Mouse (Mus musculus): ENCODE measurements around the gene Trappc12. TPM values are rescaled to one million over a fixed set of nuclear protein-coding genes. Genes with fewer than 3 reads are reported as not detected.

Gene Trappc12
- polyA plus RNA-seq, 1 experiment from 2014 or later: 29.5 TPM

GRCm38 (mm10) chr12:28704381-28704780, 45.9 kb downstream of the Trappc12 start:
- no peak overlapping the region for H3K4me3 ChIP-seq
- 42% methylated on average over 12 of the region's 12 CpGs for WGBS
- no peak overlapping the region for H3K27ac ChIP-seq (replicated peaks)
- H3K4me1 ChIP-seq: peaks cover 15% of the 10 kb centered on the region
- no peaks in the 10 kb centered on the region for H3K9me3 ChIP-seq
- no peak overlapping the region for H3K9ac ChIP-seq
- ATAC-seq (ENCODE audit: extremely low read depth, insufficient number of reproducible peaks, low FRiP score, low TSS enrichment): no peak
- H3K36me3 ChIP-seq: peaks cover 25% of the 10 kb centered on the region
- H3K4me2 ChIP-seq: no peak overlapping the region
- H3K27me3 ChIP-seq (replicated peaks): no peaks in the 10 kb centered on the region

DNA sequence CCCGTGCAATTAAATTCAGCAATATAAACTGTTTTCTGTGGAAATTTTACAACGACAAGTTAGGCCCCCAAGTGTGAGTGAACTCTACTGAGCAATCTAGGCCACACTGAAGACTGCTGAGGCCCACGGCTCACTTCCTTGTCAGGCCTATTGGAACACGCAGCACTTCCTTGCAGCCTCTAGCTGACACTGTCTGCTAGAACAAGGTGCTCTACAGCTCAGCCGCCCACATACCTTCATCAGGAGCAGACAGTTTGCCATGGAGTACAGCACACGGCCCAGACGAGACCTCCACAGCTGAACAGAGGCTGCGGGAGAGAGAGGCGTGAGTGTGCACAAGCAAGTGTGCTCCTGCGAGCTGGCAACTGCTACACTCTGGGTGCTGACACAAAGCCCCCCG, 49.0 kb downstream of the Trappc12 start:
- Histone ChIP-seq H3K4me3 (no peak overlapping the region), H3K27me3 (replicated peaks) (0 out of 2 replicates have a peak, but pooled peaks cover 2% of the 10 kb centered on the region), H3K4me1 (peaks cover 15% of the 10 kb centered on the region), H3K36me3 (peaks cover 24% of the 10 kb centered on the region), H3K9ac (no peak overlapping the region), H3K4me2 (no peak overlapping the region), H3K27ac (replicated peaks) (no peak overlapping the region), H3K9me3 (no peaks in the 10 kb centered on the region)
- no peak for ATAC-seq (ENCODE audit: extremely low read depth, insufficient number of reproducible peaks, low FRiP score, low TSS enrichment)
- WGBS: 84% methylated on average over 11 of the region's 11 CpGs

GRCm38 (mm10) chr12:28700561-28701025, 49.7 kb downstream of the Trappc12 start:
- 38% methylated on average over 19 of the region's 19 CpGs for WGBS
- Histone ChIP-seq H3K27me3 (replicated peaks) (0 out of 2 replicates have a peak, but pooled peaks cover 2% of the 10 kb centered on the region), H3K4me3 (no peak overlapping the region), H3K27ac (replicated peaks) (peak overlapping the region; percentile 77), H3K9me3 (no peaks in the 10 kb centered on the region), H3K4me2 (peak overlapping the region; percentile 24; the same call in 1 of the 2 replicates), H3K4me1 (peaks cover 15% of the 10 kb centered on the region), H3K36me3 (peaks cover 29% of the 10 kb centered on the region), H3K9ac (peak overlapping the region; percentile 26; the same call in 1 of the 2 replicates)
- peak; percentile 49; the same call in 1 of the 2 replicates for ATAC-seq (ENCODE audit: extremely low read depth, insufficient number of reproducible peaks, low FRiP score, low TSS enrichment)

DNA sequence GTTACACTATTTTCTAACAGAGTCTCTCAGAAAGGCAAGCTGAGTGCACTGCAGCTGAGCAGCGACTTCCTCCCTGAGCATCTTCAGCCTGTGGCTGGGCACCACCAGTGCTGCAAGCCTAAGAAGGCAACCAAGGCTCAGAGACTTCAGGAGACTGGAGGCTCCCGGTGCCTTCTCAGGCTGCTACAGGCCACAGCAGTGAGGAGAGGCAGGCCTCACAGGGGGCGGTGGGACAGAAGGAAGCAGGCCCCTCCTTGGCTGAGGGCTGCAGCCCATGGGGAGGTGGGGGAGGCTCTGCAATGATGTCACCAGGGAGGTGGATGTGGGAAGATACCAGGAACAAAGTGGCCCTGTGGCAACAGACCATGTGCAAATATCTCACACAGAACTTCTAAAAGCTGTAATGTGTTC, 50.2 kb downstream of the Trappc12 start:
- Histone ChIP-seq H3K27ac (replicated peaks) (peak overlapping the region; percentile 77), H3K4me1 (peaks cover 17% of the 10 kb centered on the region), H3K9ac (peak overlapping the region; percentile 42), H3K27me3 (replicated peaks) (0 out of 2 replicates have a peak, but pooled peaks cover 2% of the 10 kb centered on the region), H3K36me3 (peaks cover 29% of the 10 kb centered on the region), H3K4me3 (no peak overlapping the region), H3K9me3 (no peaks in the 10 kb centered on the region), H3K4me2 (0 out of 2 replicates have a peak overlapping the region, but pooled peaks have one; percentile 24)
- ATAC-seq (ENCODE audit: extremely low read depth, insufficient number of reproducible peaks, low FRiP score, low TSS enrichment): no peak
- 26% methylated on average over 3 of the region's 3 CpGs for WGBS

GRCm38 (mm10) chr12:28699656-28700055, 50.6 kb downstream of the Trappc12 start:
- 0 out of 2 replicates have a peak, but pooled peaks cover 2% of the 10 kb centered on the region for H3K27me3 ChIP-seq (replicated peaks)
- no peaks in the 10 kb centered on the region for H3K9me3 ChIP-seq
- H3K9ac ChIP-seq: peak overlapping the region; percentile 42; the same call in 1 of the 2 replicates
- no peak overlapping the region for H3K4me3 ChIP-seq
- ATAC-seq (ENCODE audit: extremely low read depth, insufficient number of reproducible peaks, low FRiP score, low TSS enrichment): no peak
- peaks cover 29% of the 10 kb centered on the region for H3K36me3 ChIP-seq
- 13% methylated on average over 6 of the region's 6 CpGs for WGBS
- peak overlapping the region; percentile 77 for H3K27ac ChIP-seq (replicated peaks)
- H3K4me1 ChIP-seq: peaks cover 21% of the 10 kb centered on the region
- H3K4me2 ChIP-seq: no peak overlapping the region

GRCm38 (mm10) chr12:28699086-28699485, 51.2 kb downstream of the Trappc12 start:
- Histone ChIP-seq H3K9ac (no peak overlapping the region), H3K9me3 (no peaks in the 10 kb centered on the region), H3K27ac (replicated peaks) (no peak overlapping the region), H3K36me3 (peaks cover 29% of the 10 kb centered on the region), H3K4me2 (no peak overlapping the region), H3K4me3 (no peak overlapping the region), H3K27me3 (replicated peaks) (0 out of 2 replicates have a peak, but pooled peaks cover 2% of the 10 kb centered on the region), H3K4me1 (peaks cover 27% of the 10 kb centered on the region)
- no peak for ATAC-seq (ENCODE audit: extremely low read depth, insufficient number of reproducible peaks, low FRiP score, low TSS enrichment)
- WGBS: 67% methylated on average over 5 of the region's 5 CpGs

GRCm38 (mm10) chr12:28697821-28698595, 52.3 kb downstream of the Trappc12 start:
- 0 out of 2 replicates have a peak, but pooled peaks cover 2% of the 10 kb centered on the region for H3K27me3 ChIP-seq (replicated peaks)
- WGBS: 86% methylated on average over 14 of the region's 14 CpGs
- no peaks in the 10 kb centered on the region for H3K9me3 ChIP-seq
- no peak for ATAC-seq (ENCODE audit: extremely low read depth, insufficient number of reproducible peaks, low FRiP score, low TSS enrichment)
- no peak overlapping the region for H3K4me3 ChIP-seq
- H3K4me2 ChIP-seq: no peak overlapping the region
- H3K27ac ChIP-seq (replicated peaks): no peak overlapping the region
- peaks cover 32% of the 10 kb centered on the region for H3K4me1 ChIP-seq
- H3K36me3 ChIP-seq: peaks cover 26% of the 10 kb centered on the region
- H3K9ac ChIP-seq: no peak overlapping the region

DNA sequence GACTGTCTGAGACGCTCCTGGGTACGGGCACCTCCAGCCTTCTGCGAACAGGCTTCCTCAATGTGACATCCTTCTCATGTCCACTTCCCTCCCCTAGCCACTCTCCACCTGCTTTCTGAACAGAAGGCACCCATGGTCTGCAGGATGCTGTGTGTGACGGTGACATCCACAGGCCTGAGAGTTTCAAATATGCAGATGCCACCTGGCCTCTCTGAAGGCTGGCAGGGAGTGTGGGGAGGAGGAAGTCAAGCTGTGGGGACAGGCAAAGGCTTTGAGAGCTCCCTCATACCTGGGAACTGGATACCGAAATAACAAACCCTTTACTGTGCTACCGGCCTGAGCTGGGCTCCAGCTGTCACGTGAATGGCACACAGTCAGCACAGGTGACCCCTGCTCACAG, 55.5 kb downstream of the Trappc12 start:
- no peak overlapping the region for H3K4me3 ChIP-seq
- H3K4me1 ChIP-seq: peaks cover 18% of the 10 kb centered on the region
- H3K9me3 ChIP-seq: no peaks in the 10 kb centered on the region
- 67% methylated on average over 7 of the region's 7 CpGs for whole genome bisulfite sequencing
- 0 out of 2 replicates have a peak, but pooled peaks cover 2% of the 10 kb centered on the region for H3K27me3 ChIP-seq (replicated peaks)
- H3K9ac ChIP-seq: no peak overlapping the region
- H3K36me3 ChIP-seq: peaks cover 52% of the 10 kb centered on the region
- H3K27ac ChIP-seq (replicated peaks): 0 out of 2 replicates have a peak overlapping the region, but pooled peaks have one; percentile 3
- ATAC-seq (ENCODE audit: extremely low read depth, insufficient number of reproducible peaks, low FRiP score, low TSS enrichment): no peak
- H3K4me2 ChIP-seq: no peak overlapping the region

- no peak overlapping the region for H3K9ac ChIP-seq
- H3K27ac ChIP-seq (replicated peaks): no peak overlapping the region
- H3K4me2 ChIP-seq: no peak overlapping the region
- 56% methylated on average over 2 of the region's 2 CpGs for WGBS
- no peak for ATAC-seq (ENCODE audit: extremely low read depth, insufficient number of reproducible peaks, low FRiP score, low TSS enrichment)
- peaks cover 58% of the 10 kb centered on the region for H3K36me3 ChIP-seq
- no peak overlapping the region for H3K4me3 ChIP-seq
- peaks cover 17% of the 10 kb centered on the region for H3K4me1 ChIP-seq
- no peaks in the 10 kb centered on the region for H3K9me3 ChIP-seq
- 0 out of 2 replicates have a peak, but pooled peaks cover 2% of the 10 kb centered on the region for H3K27me3 ChIP-seq (replicated peaks)
Observed at GRCm38 (mm10) chr12:28694231-28694630, 56.0 kb downstream of the Trappc12 start.

DNA sequence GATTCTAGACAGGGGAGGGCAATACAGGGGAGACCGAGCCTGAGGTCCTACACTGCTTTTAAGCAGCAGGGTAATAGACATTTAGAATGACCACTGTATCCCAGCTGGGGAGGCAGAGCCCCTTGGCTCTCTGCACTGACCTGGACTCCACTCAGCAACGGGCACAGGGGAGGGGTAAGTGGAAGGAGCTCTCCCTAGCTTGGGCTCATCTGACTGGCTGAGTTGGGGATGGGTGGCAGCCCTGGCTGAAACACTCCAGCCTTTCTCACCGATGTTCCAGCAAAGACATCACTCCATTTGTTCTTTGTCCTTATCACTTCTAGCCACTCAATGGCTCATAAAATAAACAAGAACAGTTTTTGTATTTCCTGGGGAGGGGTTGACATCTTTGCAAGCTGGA, 56.5 kb downstream of the Trappc12 start:
- H3K4me1 ChIP-seq: peaks cover 17% of the 10 kb centered on the region
- H3K9me3 ChIP-seq: no peaks in the 10 kb centered on the region
- H3K9ac ChIP-seq: no peak overlapping the region
- no peak overlapping the region for H3K4me3 ChIP-seq
- WGBS: 52% methylated on average over 3 of the region's 3 CpGs
- peaks cover 62% of the 10 kb centered on the region for H3K36me3 ChIP-seq
- H3K4me2 ChIP-seq: no peak overlapping the region
- ATAC-seq (ENCODE audit: extremely low read depth, insufficient number of reproducible peaks, low FRiP score, low TSS enrichment): no peak
- no peak overlapping the region for H3K27ac ChIP-seq (replicated peaks)
- H3K27me3 ChIP-seq (replicated peaks): 0 out of 2 replicates have a peak, but pooled peaks cover 2% of the 10 kb centered on the region

DNA sequence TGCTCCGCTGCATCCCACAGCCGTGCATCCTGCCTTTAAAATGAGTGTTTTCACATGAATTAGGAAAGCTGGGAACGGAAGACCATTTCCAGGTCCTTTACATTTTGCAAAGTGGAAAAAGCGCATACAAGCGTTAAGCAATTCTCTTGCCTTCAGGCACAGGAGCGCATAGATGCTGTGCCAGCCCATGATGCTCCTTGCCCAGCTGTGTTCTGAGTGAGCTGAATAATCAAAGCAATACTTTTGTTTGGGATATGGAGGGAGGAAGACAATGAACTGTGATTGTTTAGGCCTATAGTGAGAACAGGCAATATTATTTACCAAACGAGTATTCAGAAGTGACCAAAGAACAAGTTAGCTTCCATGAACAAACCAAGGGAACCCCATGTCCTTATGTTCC, 59.5 kb downstream of the Trappc12 start:
- Histone ChIP-seq H3K4me3 (no peak overlapping the region), H3K27ac (replicated peaks) (no peak overlapping the region), H3K9me3 (no peaks in the 10 kb centered on the region), H3K4me1 (peaks cover 17% of the 10 kb centered on the region), H3K27me3 (replicated peaks) (no peaks in the 10 kb centered on the region), H3K9ac (no peak overlapping the region), H3K36me3 (peaks cover 49% of the 10 kb centered on the region), H3K4me2 (no peak overlapping the region)
- 90% methylated on average over 7 of the region's 7 CpGs for WGBS
- ATAC-seq (ENCODE audit: extremely low read depth, insufficient number of reproducible peaks, low FRiP score, low TSS enrichment): no peak
